Mouse (Mus musculus) heart, postnatal 0 days (tissue): ENCODE measurements around the gene Tcf25. TPM values are rescaled to one million over a fixed set of nuclear protein-coding genes. Genes with fewer than 3 reads are reported as not detected.

Experiments used
- ATAC-seq: fragments of 200-750 bp; cut with Nextera tagmentation; 2 replicates; pipeline ENCODE4 v1.8.0; 2017; ENCODE audit warnings: low read depth, moderate number of reproducible peaks, moderate library complexity; ENCODE audit not compliant: insufficient read depth
- DNase-seq: peaks from one replicate; pipeline ENCODE4 v3.0.0-alpha.2; 2016; ENCODE audit warnings: low spot score
- H3K27ac ChIP-seq: fragments of 300-500 bp; sonication (generic); 2 replicates; pipeline ENCODE4 v1.5.1; 2014; ENCODE audit warnings: low read depth, mild to moderate bottlenecking
- H3K27me3 ChIP-seq: fragments of 300-500 bp; sonication (generic); 2 replicates; pipeline ENCODE4 v1.6.1; 2014; ENCODE audit warnings: low read length, mixed read lengths; ENCODE audit not compliant: control insufficient read depth, insufficient read depth
- H3K36me3 ChIP-seq: fragments of 300-500 bp; sonication (generic); replicated peaks from 2 replicates; pipeline ENCODE4 v1.6.1; 2014; ENCODE audit warnings: low read length, mixed read lengths; ENCODE audit not compliant: control insufficient read depth, insufficient read depth
- H3K4me1 ChIP-seq: fragments of 300-500 bp; sonication (generic); 2 replicates; pipeline ENCODE4 v1.6.1; 2014; ENCODE audit warnings: antibody characterized with exemption; ENCODE audit not compliant: control insufficient read depth, insufficient read depth
- H3K4me2 ChIP-seq: fragments of 300-500 bp; sonication (generic); 2 replicates; pipeline ENCODE4 v1.6.1; 2014; ENCODE audit warnings: low read depth, mild to moderate bottlenecking, low read length, moderate library complexity
- H3K4me3 ChIP-seq: fragments of 300-500 bp; sonication (generic); 2 replicates; pipeline ENCODE4 v1.5.1; 2014; ENCODE audit warnings: low read depth, low read length
- H3K9ac ChIP-seq: fragments of 300-500 bp; sonication (generic); replicated peaks from 2 replicates; pipeline ENCODE4 v1.6.1; 2014; ENCODE audit warnings: low read depth, low read length, mixed read lengths
- H3K9me3 ChIP-seq: fragments of 300-500 bp; sonication (generic); replicated peaks from 2 replicates; pipeline ENCODE4 v1.6.1; 2016; ENCODE audit warnings: low read length; ENCODE audit not compliant: control insufficient read depth
- CTCF ChIP-seq: IDR thresholded peaks from 2 replicates; pipeline ENCODE4 v1.5.1; 2016; ENCODE audit warnings: antibody characterized with exemption, control low read depth, low read depth
- EP300 ChIP-seq: IDR thresholded peaks from 2 replicates; pipeline ENCODE4 v1.6.1; 2016; ENCODE audit warnings: antibody characterized with exemption, low read depth
- WGBS: fragments of 180-500 bp; shearing (Covaris S2); extraction: QIAGEN DNeasy Blood & Tissue Kit; methylation state at CpG from one replicate; pipeline ENCODE4 v1.1.7; 2014; 5-methylcytosine and 5-hydroxymethylcytosine counted together
- polyA plus RNA-seq: library from polyadenylated mRNA; unstranded; fragments of >200 nt; fragmentation: Nextera tagmentation; extraction: Ambion mirVana; gene quantifications from 2 replicates; pipeline ENCODE4 v1.2.1, GENCODE M21; 2015
- total RNA-seq: library from RNA; depleted of rRNA; stranded (reverse); fragments of >200 nt; gene quantifications from 2 replicates; pipeline ENCODE4 v1.2.3, GENCODE M21; 2014; ENCODE audit warnings: low replicate concordance

Gene Tcf25
- total and polyA plus RNA-seq, 2 experiments from 2014 or later: 123 to 172 TPM

DNA sequence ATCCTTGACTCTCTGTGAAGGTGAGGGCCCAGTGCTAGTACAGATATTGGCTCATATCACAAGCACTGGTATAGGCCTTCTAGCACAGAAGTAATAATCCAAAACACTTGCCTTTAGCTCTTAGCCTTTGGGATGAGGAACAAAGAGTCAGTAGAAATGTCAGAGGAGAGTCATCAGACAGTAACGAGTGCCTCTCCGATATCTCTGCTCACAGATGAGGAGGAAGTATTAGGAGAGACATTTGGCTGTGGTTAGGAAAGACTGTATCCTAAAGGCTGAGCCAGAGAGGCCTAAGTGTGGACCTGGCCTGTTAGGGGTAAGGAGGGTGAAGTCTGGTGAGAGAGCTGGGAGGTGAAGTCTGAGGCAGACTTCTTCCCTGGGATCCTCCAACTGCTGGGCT, 68.2 kb downstream of the Tcf25 start:
- ATAC-seq (no peak), DNase-seq (no peak)
- Histone ChIP-seq H3K9ac (no peak overlapping the region), H3K9me3 (no peaks in the 10 kb centered on the region), H3K36me3 (no peaks in the 10 kb centered on the region), H3K27ac (no peak overlapping the region), H3K4me2 (no peak overlapping the region), H3K4me1 (peaks cover 13% of the 10 kb centered on the region; the same call in 1 of the 2 replicates), H3K27me3 (no peaks in the 10 kb centered on the region), H3K4me3 (no peak overlapping the region)
- 82% methylated on average over 2 of the region's 2 CpGs for WGBS
- TF ChIP-seq EP300 (no peak), CTCF (no peak)

DNA sequence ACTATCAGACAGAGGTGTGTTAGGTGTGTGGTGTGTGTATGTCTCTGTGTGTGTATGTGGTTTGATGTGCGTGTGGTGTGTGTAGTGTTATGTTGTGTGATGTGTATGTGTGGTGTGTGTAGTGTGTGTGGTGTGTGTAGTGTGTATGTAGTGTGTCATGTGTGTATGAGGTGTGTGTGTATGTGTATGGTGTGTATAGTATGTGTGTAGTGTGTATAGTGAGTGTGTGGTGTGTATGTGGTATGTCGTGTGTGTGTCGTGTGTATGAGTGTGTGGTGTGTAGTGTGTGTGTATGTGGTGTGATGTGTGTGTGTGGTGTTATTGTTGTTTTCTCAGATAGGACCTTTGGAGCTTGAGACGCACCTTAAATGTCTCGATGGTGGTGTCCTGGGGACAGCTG, 68.8 kb downstream of the Tcf25 start:
- no peaks in the 10 kb centered on the region for H3K9me3 ChIP-seq
- no peaks in the 10 kb centered on the region for H3K36me3 ChIP-seq
- peaks cover 19% of the 10 kb centered on the region for H3K4me1 ChIP-seq
- ATAC-seq: no peak
- no peak overlapping the region for H3K9ac ChIP-seq
- H3K4me3 ChIP-seq: no peak overlapping the region
- no peaks in the 10 kb centered on the region for H3K27me3 ChIP-seq
- TF ChIP-seq CTCF (no peak), EP300 (no peak)
- H3K27ac ChIP-seq: no peak overlapping the region
- DNase-seq: no peak
- WGBS: 83% methylated on average over 5 of the region's 5 CpGs
- peak overlapping the region; percentile 62 for H3K4me2 ChIP-seq

DNA sequence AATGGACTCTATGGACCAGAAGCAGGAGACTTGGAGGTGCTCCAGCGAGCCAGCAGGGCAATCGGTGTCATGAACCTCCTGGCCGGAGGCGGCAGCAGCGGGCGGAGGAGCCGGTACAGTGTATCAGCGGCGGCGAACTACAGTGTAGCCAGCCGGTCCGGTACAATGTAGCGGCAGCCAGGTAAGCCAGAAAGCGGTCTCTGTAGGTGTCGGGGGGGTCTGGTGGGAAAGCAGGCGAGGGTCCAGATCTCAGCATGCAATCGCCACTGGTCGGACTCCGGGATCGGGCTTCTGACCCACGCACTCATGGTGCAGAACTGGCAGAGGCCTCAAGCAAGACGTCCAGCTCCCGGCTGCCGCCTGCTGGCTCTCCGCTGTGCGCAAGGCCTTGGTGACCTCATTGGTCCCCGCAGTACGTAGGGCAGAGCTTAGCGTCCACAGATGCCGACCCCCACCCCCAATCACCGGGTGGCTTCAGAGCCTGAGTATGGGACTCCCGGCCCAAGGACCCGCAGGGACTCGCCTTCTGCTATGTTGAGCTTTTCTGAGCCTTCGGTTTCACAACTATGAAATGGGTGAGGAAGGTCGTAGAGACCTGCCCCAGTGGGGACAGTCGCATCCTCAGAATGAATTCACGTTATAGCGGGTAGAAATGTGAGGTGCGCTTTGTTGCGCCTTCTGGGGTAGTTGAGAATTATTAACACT, 69.5 kb downstream of the Tcf25 start:
- peak overlapping the region; percentile 73 for H3K9ac ChIP-seq
- no peaks in the 10 kb centered on the region for H3K27me3 ChIP-seq
- H3K27ac ChIP-seq: peak overlapping the region; percentile 76
- peak overlapping the region; percentile 73 for H3K4me3 ChIP-seq
- 1% methylated on average over 41 of the region's 41 CpGs for WGBS
- H3K4me2 ChIP-seq: peak overlapping the region; percentile 62
- H3K9me3 ChIP-seq: no peaks in the 10 kb centered on the region
- TF ChIP-seq CTCF: peak; percentile 56
- no peak for TF ChIP-seq EP300
- DNase-seq (peak; percentile 89), ATAC-seq (peak; percentile 94)
- H3K36me3 ChIP-seq: no peaks in the 10 kb centered on the region
- peaks cover 21% of the 10 kb centered on the region for H3K4me1 ChIP-seq

DNA sequence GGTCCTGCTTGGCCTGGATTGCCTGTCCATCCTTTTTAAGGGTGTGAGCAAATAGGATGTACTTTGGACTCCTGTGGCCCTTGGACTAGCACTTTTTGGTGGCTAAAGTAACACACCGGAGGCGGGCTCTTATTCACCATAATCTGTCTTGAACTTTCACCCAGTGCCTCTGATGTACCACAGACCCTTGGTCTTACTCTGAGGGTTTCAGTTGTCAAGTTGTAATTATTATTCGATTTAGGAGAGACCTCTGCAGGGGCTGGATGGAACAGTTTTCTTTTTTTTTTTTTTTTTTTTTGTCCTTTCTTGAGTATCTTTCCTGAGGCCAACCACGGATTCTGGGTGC, 70.0 kb downstream of the Tcf25 start:
- H3K27me3 ChIP-seq: no peaks in the 10 kb centered on the region
- H3K4me1 ChIP-seq: peaks cover 21% of the 10 kb centered on the region
- no peak for ATAC-seq
- H3K9ac ChIP-seq: peak overlapping the region; percentile 73
- peak overlapping the region; percentile 62 for H3K4me2 ChIP-seq
- H3K4me3 ChIP-seq: peak overlapping the region; percentile 73
- TF ChIP-seq CTCF: no peak
- TF ChIP-seq EP300: no peak
- 32% methylated on average over 4 of the region's 4 CpGs for WGBS
- H3K36me3 ChIP-seq: no peaks in the 10 kb centered on the region
- no peak for DNase-seq
- H3K27ac ChIP-seq: peak overlapping the region; percentile 76
- no peaks in the 10 kb centered on the region for H3K9me3 ChIP-seq

DNA sequence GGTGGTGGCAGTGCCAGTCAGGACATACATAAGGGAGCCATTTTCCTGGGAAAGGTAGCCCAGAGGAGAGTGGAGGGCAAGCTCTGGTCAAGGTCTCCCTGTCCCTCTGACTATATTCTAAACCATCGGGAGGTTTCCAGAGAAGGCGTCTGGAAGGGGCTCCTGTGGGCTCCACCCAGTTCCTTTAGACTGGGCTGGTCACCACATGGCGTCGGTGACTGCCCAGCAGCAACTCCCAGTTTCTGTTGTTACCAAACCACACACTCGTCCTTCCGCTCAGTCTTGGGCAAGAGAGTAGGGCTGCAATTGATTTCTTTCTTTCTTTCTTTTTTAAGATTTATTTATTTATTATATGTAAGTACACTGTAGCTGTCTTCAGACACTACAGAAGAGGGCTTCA, 70.6 kb downstream of the Tcf25 start:
- Histone ChIP-seq H3K4me3 (no peak overlapping the region), H3K36me3 (peaks cover 3% of the 10 kb centered on the region), H3K27me3 (no peaks in the 10 kb centered on the region), H3K9me3 (no peaks in the 10 kb centered on the region), H3K4me1 (peaks cover 21% of the 10 kb centered on the region), H3K27ac (no peak overlapping the region), H3K4me2 (peak overlapping the region; percentile 62; the same call in 1 of the 2 replicates), H3K9ac (no peak overlapping the region)
- no peak for DNase-seq
- WGBS: 90% methylated on average over 6 of the region's 6 CpGs
- TF ChIP-seq EP300: no peak
- TF ChIP-seq CTCF: no peak
- ATAC-seq: no peak

DNA sequence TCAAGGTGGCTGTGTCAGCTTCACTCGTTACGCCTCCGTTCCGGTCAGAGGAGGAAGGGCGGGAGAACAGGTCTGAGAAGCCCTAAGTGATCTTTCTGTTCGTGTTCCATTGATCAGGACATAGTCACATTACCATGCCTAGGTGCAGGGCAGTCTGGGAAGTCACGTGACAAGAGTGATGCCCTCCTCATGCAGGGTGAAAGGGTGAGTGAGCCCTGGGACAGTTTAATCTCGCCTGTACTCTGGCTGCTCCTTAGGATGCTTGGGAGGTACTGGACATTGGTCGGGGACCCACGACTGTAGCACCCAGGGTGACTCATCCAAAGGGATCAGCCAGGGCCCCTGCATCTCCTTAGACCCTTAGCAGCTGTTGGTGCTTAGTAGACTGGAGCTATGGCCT, 72.4 kb downstream of the Tcf25 start:
- H3K4me2 ChIP-seq: no peak overlapping the region
- H3K27ac ChIP-seq: no peak overlapping the region
- TF ChIP-seq EP300 (no peak), CTCF (no peak)
- H3K36me3 ChIP-seq: peaks cover 14% of the 10 kb centered on the region
- H3K9ac ChIP-seq: no peak overlapping the region
- no peak overlapping the region for H3K4me3 ChIP-seq
- no peaks in the 10 kb centered on the region for H3K9me3 ChIP-seq
- no peak for ATAC-seq
- peaks cover 21% of the 10 kb centered on the region for H3K4me1 ChIP-seq
- DNase-seq: no peak
- WGBS: 75% methylated on average over 10 of the region's 10 CpGs
- no peaks in the 10 kb centered on the region for H3K27me3 ChIP-seq
